Mouse (Mus musculus) right cerebral cortex, postnatal 4 days (tissue): ENCODE data around the gene Abhd2.

Source experiments
- DNase-seq: peaks from one replicate; pipeline ENCODE4 v3.0.0-alpha.2; 2022

Abhd2 gene

DNA sequence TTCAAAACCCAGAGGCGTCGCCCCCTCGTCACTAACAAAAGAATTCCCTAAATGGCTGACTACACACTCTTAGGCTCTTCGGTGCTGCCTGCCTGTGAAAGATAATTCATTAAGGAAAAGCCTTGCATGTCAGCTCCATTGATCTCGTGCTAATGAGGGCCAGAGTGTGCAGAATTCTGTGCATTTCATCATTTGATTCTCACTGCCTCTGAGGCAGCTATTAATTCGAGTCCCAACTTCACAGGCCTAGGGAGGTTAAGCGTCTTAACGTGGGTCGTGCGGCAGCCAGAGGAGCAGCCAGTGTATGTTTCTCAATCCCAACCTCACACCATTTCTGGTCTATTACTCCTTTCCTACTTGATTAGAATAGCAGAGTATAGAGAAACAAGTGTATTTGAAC, 58.2 kb downstream of the Abhd2 start:
- DNase-seq: no peak

DNA sequence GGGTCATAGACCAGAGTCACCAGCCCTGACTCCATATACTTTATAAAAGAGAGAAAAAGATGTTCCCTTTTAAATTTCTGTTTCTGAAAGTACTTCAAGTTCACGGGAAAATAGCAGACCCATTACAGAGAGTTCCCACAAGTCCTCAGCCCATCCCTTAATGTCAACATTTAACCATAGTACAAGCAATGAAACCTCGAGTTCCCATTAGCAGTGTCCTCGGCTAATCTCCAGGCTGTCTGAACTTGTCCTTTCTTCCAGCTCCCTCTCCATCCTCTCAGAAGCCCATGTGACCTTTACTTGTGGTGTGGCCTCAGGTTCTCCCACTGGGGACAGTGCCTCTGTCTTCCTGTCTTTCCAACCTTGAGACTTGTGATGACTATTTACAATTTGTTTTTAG, 60.4 kb downstream of the Abhd2 start:
- no peak for DNase-seq

DNA sequence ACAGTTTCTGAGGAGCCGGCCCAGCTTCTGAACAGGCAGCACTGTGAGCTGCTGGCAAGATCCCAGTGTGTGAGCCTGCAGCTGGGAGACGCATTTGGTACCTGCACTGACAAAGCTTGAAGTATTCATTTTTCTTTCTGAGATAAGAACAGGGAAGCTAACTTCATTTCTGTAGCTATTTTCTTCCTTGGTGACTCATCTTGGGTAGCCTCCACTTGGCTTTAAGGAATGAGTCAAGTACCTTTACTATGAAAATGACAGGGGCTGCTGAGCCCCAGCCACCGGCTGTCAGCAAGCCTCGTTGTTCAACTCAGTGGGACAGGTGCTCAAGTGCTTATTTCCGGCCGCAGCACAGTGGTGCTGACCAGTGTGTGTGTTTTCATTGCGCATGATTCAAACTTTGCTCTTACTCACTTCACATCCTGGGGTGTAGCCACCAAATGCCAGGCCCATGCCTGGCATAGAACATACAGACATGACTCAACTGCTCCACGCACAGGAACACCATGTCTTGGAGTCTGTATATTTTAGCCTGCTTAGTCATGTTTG, 63.4 kb downstream of the Abhd2 start:
- no peak for DNase-seq

DNA sequence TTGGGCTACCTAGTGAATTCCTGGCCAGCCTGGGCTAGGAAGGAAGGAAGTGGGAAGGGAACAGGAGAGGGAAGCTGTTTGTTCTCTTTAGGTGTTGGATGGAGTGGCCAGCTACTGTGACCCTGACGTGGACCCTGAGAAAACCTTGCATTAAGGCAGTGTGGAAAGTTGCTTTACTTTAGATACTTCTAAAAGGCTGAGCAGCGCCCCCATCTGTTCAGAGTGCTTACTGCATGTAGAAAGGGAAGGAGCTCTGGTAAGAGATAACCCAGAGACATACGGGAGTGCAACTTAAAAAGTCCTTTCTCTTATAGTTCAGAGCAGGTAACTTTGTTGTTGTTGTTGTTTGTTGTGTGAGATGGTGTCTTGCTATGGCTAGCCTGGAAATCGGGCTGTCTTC, 72.9 kb downstream of the Abhd2 start:
- DNase-seq: peak; percentile 76

DNA sequence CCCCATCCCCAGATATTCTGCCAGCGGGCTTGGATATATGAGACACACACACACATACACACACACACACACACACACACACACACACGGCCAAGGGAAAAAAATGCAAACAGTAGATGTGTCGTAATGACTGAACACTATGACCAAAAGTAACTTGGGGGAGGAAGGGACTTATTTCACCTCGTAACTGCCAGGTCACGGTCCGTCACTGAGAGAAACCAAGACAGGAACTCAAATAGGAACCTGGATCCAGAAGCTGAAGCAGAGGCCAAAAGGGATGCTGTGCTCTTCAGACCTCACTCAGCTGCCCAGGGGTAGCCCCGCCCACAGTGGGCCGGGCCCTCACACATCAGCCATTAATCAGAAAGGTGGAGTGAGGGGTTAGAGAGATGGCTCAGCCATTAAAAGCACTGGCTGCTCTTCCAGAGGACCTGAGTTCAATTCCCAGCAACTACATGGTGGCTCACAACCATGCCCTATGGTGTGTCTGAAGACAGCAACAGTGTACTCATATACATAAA, 73.6 kb downstream of the Abhd2 start:
- no peak for DNase-seq

DNA sequence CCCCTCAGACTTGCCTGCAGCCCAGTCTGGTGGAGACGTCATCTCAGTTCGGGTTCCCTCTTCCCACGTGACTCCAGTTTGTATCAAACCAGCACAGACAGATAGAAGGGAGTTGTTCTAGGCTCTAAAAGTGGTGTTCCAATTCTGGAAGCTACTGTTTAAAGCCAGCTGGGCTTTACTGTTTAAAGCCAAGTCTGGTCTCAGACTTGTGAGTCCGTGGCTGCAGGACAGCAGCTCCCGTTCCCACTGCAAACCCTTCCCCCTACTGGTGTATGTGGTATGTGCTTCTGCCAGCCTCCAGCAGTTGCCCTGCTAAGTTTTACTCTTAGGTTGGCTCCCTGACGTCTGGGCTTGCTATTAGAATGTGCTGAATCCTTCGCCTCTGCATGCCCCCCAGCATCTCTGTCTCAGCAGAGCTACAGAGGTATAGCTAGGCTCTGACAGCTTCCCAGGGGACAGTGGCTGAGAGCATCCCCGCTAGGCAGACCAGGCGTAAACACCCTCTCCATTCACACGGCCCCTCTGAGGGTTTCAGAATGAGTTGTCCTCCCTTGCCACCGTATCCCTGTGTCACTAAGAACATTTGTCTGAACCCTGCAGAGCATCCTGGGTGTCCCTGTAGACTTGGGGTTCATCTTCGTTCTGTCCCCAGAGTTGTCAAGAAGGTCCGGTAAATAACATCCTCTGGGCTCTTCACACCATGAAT, 74.3 kb downstream of the Abhd2 start:
- no peak for DNase-seq

DNA sequence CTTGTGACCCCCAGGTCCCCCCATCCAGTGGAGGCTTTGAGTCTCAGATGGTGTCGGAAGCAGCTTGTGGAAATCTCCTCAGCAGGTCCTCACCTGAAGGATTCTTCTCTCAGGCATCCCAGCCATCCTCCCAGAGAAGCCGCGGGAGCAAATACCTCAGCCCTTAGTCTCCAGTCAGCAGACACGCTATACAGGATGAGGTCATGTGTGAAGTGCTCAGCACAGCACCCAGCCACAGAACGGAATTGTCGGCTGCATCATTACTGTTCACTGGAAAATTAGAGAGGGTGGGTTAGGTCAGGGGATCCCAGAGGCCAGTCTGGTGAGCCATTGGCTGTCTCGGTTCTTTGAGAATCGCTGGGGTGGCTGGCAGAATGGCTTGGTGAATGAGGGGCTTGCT, 75.8 kb downstream of the Abhd2 start:
- DNase-seq: no peak

DNA sequence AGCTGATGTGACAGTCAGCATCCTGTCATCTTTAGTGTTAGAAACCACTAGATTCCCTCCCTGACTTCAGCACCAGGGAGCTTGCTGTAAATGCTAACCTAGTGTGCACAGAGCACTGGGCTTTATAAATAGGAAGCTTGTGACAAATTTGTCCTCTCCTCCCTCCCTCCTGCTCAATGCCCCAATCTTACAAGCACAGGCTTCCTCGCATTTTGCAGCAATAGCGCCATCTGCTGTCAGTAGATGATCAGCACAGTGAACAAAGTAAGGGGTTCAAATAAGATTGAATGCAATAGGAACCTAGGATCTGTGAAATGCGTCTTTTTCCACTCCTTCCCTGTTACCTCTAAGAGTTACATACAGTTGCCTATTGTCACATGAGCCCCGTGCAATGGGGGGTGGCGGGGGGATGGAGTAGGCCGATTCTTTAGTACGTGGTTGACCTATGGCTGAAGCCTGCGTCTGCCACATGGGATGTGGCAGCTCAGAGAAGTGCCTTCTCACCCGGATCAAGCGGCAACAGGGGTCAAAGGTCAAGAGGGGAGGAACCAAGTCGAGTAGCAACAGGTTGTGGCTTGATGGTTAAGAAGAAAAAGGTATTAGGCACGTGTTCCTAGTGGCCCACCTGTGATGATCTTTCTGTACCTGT, 76.9 kb downstream of the Abhd2 start:
- peak; percentile 79 for DNase-seq

DNA sequence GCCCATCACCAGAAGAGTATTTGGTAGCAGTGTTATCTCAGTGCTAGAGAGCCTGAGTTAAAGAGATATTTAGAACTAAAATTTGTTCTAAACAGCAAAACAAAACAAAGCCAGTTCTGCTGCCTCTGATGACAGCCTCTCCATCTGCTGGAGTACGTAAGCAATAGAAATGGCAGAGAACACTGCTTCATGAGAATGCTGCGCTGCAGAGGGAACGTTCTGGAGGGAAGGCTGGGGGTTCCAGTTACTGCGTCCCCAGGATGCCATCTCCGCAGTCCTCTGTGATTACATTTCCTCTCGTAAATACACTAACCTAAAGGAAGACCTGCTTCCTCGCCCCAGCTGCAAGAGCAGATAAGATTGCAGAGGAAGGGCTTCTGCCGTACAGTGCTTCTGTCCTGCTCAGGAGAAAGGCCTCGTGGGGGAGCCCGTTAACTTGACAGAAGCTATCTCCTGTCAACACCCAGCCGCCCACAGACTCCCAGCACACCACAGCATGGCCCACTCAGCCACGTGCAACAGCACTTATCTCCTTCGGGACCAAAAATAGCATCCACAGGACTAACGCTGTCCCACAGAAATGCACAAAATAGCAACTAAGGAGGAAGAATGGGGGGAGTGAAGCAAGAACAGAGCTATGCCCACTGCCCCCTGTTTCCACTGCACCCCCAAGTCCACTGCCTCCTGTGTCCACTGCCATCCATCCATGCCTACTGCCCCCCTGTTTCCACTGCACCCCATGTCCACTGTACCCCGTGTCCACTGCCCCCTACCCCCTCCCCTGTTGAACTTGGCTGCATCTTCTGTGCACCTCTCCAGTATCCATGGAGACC, 85.6 kb downstream of the Abhd2 start:
- no peak for DNase-seq

DNA sequence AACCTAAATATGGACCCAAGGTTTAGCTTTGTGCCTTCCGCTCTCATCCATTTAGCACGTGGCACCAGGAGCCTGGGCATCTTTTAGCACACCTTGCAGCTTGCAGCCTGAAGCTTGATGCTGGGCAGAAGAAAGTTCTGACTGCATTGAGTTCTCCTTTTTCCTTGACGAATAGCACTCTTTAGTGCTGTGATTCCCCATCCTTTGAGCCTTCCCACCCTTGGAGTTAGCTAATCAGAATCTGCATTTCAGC, 86.1 kb downstream of the Abhd2 start:
- no peak for DNase-seq

DNA sequence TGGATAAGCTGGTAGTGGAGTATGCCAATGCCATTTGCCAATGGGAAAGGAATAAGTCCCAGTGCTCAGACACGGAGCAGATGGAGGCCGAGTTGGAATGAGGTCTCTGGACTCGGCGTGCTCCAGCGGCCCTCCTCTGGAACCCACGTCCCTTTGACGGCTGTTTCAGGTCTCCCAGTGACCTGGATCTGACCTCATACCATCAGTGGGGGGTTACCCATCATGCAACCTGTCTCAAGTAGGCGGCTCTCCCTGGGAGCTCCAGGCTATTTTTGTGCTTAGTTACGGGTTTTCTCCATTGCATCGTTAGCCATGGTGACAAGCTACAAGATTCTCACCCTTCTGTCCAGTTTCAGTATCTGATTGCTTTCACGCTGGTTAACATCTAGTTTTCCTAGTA, 87.1 kb downstream of the Abhd2 start:
- DNase-seq: no peak

DNA sequence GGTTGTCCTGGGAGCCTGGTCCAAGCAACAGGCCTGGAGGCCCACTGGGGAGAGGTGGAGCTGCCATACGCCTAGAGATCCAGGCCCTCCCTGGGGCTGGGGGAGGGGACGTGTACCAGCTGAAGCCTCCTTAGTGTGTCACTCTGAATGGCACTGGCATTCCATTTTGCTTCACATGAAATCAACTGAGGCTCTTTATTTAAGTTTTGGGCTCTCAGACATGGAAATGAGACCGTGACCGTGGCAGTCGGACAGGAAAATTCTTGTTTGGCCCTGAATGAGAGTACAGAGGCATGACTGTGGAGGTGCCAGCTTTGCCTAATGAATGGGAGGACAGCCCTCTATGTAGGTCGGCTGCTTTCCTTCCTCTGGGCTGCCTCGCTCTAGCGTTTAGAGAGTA, 89.2 kb downstream of the Abhd2 start:
- DNase-seq: peak; percentile 64

DNA sequence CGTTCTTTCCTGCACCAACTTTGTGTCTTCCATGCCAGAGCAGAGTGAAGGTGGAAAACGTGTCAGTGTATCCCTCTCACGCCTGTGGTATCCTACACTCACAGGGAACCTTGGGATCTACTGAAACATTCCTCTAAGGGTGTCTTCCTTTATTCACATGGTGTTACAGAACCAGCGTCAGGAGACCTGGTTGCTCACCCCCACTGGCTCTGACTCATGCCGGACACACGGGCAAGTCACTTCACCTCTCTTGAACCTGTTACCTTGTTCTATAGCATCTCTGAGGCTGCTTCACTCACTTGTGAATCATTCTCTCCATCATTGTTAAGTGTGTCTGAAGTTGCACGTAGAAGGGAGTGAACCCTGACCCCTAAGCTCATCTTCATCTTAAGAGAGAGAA, 89.8 kb downstream of the Abhd2 start:
- DNase-seq: no peak

DNA sequence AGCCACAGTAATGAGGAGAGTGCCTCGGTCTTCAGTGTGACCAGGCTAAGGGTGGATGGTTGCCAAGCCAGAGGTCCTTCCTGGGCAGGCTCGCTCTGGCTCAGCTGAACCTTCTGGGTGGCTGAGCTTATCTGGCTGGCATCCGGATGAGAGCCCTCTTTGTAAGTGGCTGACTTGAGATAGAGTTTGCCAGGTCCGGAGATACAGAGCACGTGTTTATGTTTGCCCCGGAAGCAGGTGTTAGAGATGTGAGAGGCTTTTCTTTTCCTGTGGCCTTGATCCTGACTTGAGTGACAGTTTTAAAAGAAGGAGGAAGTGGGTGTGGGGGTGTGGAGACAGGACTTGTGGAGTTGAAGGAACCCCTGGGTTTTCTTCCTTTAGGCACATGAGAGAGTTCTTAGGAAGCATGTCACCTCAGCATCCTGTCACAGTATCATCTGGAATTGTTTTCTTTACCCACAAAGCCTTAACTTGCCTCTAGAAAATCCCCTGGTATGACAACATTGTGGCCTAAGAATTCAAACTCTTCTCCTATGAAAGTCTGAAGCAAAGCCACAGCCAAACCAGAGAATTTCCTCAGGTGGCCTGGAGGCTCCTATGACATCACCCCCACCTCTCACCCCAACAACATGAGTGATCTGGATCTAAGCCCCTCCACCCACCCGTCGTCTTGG, 90.5 kb downstream of the Abhd2 start:
- DNase-seq: peak; percentile 64

DNA sequence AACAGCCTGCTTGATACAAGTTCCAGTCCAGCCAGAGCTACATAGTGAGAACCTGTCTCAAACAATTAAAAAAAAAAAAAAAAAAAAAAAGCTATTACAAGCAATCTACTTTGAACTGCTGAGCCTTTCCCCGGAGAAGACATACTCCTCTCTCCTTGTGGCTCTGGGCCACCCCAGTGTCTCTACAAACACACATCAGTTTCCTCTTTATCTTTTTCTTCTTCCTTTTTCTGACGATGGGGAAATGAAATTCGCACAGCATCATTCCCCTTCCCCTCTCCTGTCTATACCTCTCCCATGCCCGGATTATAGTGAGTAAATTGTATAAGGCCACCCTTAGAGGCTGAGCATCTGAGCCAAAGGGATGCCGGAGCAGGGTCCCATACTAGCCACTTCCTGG, 95.7 kb downstream of the Abhd2 start:
- DNase-seq: no peak

DNA sequence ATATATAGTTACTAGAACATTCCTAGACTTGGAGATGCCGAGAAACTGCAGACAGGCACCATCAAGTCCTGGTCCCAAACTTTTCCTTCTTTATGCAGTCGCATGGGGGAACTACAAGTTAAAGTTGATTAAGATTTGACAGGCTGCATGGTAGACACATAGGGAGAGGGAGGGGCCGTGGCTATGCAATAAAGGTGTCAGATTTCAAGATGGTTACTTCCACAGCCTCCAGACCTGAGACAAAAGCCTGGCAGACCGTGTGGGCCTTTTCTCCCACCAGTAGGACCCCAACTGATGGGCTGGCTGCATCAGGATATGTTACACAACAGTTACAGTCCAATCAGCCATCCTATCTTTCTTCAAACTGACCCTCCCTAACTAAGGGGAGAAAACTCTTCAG, 96.4 kb downstream of the Abhd2 start:
- DNase-seq: no peak

DNA sequence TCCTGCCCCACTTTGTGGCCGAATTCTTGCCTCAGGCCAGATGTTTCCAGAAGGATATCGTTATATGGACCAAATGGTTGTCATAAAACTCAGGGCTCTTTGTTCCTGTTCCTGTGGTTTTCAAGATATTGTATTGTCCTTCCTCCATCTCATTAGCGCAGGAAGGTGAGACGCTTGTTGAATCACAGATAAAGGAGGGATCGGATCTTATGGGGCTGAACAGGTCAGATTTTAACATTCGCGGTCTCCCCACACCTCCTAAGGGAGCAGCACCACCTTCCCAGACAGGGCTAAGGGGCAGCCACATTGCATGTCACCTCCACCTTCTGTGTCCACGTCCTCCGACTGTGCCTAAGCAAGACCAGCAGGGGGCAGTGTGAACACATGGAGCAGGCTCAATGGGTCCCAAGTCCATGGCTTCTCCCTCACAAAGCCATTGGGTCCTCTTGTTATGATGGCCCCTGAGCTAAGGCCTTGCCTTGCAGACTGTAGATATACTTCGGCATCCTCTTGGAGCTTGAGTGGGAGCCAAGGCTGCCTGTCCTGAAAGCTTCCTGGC, 98.4 kb downstream of the Abhd2 start:
- DNase-seq: peak; percentile 82

DNA sequence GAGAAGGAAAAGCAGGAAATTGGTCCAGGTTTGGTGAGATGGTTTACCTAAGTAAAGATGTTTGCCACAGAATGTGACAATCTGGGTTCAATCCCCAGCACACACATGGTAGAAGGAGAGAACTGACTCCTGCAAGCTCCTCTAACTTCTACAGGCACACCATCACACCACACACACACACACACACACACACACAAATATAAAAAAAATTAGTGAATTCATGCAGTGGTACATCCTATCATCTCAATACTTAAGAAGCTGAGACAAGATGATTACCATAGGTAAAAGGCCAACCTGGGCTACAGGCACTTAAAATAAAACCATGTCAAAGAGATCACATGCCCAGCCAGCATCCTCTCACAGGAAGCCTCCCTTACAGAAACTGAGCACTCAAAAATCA, 101.0 kb downstream of the Abhd2 start:
- DNase-seq: no peak

DNA sequence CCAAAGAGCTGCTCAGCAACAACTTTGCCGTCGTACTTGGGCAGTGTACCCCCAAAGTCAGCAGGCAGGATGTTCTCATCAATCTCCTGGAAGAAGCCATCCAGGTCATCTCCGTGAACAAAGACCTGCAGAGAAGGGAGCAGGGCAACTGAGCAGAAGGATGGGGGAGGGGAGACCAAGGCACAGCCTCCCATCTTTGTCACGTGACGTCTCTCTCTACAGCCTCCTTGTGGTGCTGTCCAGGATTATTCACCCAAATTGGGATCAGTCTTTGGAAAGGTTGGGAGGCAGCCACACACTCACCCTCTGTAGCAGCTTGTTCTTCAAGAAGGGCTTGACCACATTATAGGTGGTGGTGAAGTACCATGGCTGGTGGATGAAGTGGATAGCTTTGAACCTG, 102.6 kb downstream of the Abhd2 start:
- DNase-seq: no peak

DNA sequence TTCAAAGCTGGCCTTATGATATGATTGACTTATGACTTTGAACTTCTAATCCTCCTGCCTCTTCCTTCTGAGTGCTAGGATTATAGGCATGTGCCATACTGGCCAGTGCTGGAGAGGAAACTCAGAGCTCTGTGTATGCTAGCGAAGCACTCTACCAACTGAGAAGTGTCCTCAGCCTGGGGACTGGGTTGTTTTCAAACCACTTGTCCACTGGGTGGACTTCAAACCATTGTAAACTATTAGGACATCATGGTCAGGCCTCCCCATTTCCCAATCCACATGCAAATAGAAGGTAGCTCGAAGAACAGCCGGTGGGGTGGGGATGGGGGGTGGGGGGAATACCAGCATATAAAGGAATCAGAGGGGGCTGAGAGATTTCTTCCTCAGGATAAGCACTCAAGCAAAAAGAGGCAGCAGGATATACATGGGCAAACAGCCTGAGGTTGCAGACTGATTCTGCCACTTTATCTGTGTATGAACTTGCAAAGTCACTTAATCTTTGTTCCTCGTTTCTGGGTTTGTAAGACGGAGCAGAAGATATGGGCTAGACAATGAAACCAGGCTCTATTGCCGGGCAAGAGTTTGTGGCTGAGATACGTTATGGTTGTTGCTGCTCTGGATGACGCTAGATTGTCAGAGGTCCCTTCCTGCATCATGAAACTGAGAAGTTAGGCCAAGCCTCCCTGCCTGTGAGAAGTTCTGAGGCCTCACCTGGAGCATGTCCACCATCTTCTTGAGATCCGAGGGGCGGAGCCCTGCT, 103.7 kb downstream of the Abhd2 start:
- no peak for DNase-seq

DNA sequence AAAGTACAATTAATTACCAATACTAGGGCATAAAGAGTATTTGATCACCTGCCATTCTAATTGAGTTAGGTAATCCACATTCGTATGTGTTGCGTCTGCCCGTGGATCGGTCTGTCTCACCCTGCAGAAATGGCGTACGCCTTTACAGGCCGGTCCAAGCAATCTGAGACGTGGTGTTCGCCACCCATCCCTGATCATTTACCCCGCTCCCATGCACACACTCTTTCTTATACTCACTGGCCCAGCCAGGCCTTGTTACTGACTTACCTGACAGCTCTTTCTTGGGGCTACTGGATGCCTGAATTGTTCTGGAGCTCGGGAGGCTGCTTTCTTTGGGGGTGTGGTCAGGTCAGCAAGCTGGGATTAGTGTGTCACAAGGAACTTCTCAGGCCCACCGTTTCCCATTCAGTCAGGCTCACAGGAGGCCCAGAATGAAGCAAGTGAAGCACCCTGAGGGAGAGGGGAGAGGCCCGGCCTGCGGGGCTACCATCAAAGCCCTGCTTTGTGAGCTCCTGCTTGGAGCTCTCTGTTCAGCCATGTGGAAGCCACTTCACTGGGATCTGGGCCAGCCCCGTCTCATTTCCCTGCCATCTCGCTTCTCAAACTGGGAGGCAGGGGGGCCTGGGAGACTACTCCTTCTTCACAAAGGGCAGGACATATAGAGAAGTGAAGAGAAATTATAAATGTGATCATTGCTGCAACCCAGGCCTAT, 113.6 kb downstream of the Abhd2 start, which contains the start of gene Rlbp1:
Gene Rlbp1 (minus strand): TSS at position 627 of the 712 bp plus-strand sequence.
- DNase-seq: peak; percentile 67
